Mouse (Mus musculus) 416B (cell line): Measurements from ENCODE around the gene Lipc.
A peak's percentile ranks its signal among the peaks of the same experiment; 100 is the strongest.
"Not testable (repeated sequence)": the region's sequence is repeated elsewhere in the genome, so short reads cannot be mapped to it uniquely, and the experiment has no call there.

Experiments
- DNase-seq: peaks from one replicate; pipeline ENCODE4 v3.0.0; 2011; ENCODE audit warnings: low read depth

The Lipc gene

DNA sequence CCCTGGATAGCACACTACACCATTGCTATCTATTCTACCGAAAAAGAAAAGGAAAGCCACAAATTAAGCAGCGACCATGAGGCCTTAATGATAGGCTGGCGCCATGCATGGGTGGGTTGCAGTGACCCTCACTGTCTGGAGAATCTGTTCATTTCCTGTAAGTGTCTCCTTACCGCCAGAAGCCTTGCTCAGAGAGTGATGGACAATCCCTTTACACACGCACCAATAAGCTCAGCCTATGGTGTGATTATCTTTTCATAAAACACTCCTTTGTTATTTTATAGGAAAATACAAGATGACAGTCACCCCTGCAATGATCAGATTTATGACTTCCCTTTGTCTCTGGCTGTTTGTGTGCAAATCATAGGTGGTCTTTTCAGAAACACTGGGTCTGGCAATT, 92.8 kb downstream of the Lipc start:
- DNase-seq, result no peak

DNA sequence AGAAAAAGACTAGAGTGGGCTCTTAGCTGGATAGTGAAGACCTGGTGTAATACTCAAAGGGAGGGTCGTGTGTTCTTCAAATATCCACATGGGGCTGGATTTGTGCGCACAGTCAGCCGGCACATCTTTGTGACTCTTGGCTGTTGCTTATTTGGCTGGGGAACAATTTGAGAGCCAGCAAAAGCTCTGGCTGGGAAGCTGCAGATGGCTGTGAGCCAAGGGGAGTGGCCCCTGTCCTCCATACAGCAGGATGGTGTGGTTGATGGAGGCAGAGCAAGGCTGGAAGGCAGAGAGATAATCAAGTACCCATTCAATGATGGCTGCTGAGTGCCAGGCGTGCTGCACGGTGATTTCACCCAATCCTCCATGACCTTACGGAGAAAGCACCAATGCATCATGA, 96.2 kb downstream of the Lipc start:
- peak; percentile 48 for DNase-seq

DNA sequence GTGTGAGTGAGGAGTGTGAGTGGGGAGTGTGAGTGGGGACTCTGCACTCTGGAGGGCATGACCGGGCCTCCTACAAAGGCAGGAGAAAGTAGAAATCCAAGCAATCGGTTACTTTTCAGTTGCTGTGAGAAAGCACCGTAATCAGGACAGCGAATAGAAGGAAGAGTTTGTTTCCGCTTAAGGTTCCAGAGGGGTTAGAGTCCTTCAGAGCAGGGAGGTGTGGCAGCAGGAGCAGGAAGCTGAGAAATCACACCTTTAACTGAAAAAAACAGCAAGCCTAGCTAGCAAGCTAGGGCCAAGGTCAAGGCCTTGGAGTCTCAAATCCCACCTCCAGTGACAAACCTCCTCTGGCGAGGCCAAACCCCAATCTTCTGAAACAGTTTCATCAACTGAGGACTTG, 97.1 kb downstream of the Lipc start:
- no peak for DNase-seq

GRCm38 (mm10) chr9:70853081-70853480, 98.9 kb downstream of the Lipc start:
- not testable (repeated sequence) for DNase-seq

DNA sequence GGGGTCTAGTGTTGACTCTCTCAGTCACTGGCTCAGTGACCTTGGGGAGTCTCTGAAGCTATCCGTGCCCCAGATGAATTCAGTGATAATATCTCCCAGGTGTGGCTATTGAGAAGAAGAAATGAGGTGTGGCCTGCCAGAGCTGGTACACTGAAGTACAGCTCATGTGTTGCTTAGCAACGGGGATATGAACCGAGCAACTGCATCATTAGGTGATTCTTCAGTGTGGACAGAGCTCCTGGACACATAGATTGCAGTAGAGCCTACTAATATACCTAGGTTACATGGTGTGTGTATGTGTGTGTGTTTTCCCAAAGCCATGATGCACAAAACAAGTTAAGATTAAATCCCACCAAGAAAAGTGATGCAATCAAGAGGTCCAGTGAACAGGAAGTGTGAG, 100.5 kb downstream of the Lipc start:
- DNase-seq, result peak; percentile 43

DNA sequence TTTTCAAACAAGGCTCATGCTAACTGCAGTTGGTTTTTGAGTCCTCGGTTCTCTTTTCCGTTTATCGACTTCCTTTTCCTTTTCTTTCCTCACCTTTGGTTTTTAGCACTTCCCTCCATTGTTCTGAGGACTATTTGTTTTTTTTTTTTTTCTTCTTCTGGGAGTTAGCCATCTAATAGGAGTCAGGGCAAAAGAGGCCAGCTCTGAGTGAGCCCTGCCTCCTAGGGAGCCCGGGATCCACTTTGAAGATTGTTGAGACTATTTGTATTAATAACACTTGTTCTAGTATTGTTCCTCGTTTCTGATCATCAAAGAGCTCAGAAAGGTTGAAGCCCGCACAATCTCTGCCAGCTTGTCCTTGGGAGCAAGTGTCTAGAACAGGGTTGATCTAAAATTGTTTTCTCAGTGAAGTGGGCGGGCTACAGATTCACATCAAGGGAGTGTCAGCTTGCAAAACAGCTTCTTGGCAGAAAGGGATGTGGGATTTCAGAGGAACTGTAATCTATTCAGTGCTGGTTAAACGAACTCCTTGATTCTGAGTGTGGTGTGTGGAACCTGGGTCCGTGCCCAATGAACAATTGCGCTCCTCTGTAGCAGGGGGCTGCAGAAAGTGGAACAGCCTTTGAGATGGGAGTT, 103.8 kb downstream of the Lipc start:
- peak; percentile 82 for DNase-seq

DNA sequence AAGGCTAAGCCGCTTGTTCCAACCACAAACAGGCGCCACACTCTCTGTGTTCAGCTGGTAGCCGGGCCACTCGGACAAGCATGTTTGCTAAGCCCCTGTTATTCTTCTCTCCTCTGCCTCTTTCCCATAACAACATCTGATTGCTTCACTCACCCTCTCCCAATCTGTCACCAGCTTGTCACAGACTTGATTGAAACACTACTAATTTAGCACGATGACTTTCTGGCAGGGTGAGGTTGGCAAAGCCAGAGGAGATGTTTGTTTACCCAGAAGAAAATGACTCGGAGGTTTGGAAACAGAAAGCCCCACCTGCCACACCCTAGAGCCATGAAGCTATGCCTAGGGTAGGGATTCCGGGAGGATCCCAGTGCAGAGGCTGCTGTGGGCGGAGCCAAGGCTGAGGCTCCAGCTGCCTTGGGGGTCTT, 104.4 kb downstream of the Lipc start:
- peak; percentile 43 for DNase-seq

DNA sequence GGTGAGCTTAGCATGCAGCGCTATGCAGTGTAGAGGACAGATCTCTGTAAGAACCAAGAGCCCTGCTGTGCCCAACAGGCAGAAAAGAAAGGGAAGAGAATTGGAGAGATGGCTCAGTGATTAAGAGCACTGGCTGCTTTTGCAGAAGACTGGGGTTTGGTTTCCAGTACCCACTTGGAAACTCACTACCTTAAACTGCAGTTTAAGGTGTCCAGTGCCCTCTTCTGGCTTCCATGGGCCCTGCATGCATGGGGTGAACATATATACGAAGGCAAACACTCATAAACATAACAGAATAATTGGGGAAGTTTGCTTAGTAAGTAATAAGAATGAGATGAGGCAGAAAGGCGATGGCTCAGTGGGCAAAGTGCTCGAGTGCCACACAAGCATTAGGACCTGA, 108.8 kb downstream of the Lipc start:
- DNase-seq, result peak; percentile 72

DNA sequence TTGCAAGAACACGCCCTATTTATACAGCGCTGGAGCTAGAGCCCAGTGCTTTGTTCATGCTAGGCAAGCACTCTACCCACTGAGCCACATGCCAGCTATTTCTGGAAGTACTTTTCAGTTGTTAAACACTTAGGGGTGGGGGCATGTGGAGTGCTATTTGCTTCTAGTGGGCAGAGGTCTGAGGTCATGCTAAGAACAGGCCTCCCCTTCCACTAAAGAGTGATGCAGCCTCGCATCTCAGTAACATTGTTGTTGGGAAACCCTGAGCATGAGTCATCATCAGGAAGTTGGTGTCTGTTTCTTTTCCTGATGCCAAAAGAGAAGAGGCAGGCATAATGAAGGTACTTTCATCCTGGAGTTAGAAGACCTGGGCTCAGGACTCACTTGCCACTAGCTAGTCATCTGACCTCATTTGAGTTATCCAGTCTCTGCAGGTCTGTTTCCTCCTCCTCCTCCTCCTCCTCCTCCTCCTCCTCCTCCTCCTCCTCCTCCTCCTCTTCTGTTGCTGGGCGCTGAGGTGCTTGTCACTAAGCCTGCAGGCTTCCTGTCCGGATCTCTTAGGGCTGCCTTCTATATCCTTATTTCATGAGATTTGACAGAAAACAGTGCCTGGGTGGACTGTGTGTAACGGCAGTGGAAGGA, 109.6 kb downstream of the Lipc start:
- peak; percentile 98 for DNase-seq

DNA sequence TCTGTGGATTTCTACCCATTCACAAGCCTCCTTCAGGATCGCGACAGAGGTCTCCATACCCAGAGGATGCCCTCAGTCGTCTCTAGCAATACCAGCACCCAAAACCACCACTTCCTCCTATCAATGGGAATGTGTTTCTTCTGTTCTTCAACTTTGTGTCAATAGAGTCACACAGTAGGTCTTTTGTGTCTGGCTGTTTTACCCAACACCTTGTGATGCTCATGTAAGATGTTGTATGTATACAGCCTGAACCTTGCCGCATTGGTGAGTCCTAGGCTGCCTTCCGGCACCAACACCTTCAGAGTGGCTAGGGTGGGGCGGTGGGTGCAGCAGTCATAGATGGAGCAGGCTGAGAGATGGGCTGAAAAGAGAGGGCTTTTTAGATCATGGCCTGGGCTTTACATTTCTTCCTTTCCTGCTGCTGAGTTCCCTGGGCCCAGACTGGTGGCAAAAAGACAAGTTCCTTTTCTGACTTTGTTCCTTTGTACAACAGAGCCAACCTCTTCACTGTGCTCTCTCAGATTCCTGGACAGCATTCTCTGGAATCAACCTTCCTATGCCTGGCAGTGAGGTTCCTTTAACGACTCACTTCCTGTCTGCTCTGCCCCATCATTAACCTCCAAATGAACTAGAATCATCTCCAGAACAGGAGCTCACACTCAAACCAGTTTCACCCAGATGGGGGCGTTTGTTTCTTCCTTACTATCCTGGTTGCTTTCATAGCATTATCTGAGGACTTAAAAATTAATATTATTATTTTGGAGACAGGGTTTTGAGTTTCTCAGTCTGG, 110.4 kb downstream of the Lipc start:
- no peak for DNase-seq

DNA sequence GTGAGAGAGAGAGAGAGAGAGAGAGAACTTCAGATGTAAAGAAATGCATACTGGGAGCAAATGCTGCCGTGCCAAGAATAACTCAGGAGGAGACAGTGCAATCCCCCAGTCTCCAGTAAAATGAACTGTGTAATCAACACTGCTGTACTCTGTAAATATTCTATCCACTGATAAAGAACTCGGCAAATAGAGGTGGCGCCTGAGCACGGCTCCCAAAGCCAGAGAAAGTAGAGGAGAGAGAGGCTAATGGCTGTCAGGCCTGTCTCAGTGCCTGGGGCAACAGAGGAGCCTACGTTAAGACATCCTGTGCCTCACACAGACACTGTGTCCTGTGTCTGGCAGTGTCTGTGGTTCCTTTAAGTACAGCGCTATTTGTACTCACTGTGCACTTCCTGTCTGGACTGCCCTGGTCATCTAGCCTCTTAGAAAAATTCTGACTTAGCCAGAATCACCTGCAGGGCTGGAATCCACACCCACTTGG, 111.1 kb downstream of the Lipc start:
- DNase-seq, result peak; percentile 78

DNA sequence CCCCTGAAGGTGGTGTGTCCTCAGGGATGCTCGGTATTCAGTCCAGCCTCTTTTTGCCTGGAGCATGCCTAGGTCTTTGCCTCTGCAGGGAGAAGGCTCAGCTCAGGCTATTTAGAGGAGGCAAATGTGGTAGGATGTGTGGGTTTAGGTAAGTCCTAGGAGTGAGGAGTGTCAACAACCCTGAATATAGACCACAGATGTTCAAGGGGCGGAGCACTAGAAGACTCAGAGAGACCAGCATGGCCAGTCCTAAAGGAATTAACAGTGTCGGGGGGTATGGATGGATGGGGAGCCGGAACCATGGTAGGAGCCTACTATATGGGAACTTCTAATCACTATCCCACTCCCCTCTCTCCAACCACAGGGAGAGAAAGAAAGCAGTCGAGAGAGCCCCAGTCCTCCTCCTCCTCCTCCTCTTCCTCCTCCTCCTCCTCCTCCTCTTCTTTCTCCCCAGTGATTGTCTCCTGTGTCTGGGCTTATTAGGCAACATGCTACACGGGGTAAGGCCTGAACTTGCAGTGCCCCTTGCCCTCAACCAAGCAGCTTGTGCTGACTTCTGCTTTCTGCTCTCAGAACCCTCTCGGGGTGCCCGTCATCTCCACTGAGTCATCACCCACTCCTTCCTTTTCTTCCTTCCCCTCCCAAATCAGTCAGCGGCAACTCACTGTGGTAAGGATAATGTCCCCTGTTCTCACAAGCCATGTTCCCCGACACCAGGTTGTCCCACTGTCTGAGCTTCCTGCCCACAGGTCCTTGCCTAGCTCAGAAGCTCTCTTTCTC, 113.7 kb downstream of the Lipc start:
- peak; percentile 99 for DNase-seq

- peak; percentile 100 for DNase-seq
Measured at GRCm38 (mm10) chr9:70834730-70835154, 117.3 kb downstream of the Lipc start.

DNA sequence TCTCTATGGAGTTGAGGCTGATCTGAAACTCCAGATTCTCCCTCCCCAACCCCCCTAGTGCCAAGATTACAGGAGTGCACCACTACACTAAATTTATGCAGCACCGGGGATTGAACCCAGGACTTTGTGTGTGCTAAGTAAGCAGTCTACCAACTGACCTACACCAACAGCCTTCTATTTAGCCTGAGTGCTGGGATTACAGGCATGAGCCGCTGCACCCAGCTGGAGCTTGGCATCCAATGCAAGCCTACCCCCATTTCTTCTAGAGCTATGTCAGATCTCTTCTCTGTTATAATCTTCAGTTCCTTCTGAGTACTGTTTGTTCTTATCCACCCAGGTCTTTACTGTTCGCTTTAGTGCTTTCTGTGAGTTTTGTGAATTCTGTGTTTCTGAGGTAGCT, 117.8 kb downstream of the Lipc start:
- no peak for DNase-seq

DNA sequence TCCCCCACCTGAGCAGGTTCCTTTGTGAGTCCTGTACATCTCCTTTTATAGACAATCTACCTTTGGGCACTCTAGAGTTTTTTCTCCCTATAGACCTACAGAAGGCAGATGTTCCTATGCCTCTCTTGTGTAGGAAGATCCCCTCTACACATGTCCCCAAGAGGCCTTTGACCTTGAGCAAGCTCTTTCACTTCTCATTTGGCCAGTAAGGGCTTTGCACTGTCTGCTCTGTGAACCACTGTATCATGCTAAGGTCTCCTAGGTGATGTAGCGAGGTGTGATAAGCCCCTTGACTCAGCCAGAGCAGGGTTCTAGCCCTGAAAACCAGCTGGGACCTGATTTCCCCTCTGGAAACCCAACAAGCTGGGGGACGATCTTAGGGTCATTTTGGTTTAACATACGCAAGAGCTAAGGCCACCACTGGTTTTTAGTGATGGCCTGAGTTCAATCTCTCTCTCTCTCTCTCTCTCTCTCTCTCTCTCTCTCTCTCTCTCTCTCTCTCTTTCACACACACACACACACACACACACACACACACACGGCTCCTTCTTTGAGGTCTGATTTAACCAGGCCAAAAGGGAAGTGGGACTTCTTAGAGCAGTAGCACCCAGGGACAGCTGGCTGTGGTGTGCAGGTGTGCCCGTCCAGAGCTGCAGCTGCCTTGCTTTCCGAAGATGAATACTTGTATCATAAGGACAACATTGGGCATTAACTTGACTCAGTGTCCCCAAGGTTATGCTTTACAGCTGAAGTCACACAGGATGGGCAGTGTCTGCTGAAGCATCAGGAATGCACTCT, 118.7 kb downstream of the Lipc start:
- DNase-seq, result peak; percentile 24

- DNase-seq, result no peak
Measured at GRCm38 (mm10) chr9:70832231-70832630, 119.8 kb downstream of the Lipc start.

DNA sequence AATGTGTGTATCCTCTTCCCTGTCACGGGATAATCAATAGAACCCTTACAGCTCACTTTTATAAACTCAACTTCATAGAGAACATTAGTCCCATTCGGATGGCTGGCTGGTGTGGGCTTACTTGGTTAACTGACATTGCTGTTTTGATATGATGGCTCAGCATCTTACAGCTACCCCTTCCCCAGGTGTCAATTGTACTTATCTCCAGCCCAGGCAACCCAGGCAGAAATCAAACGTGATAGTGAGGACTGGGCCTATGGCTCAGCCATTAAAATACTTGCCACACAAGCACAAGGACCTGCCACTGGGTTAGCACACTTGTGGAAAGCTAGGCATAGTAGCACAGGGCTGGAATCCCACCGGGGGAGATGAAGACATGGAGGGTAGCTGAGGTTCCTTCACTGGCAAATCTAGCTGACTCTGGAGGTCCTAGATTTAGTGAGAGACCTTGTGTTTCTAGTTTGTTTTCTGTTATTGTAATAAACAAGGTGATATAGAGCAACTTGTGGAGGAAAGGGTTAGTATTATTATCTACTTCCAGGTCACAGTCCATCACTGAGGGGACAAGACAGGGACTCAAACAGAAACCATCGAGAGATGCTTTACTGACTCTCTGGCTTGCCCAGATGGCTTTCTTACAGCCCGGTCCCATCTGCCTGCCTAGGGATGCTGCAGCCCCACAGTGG, 121.0 kb downstream of the Lipc start:
- no peak for DNase-seq

- DNase-seq, result peak; percentile 39
Measured at GRCm38 (mm10) chr9:70829784-70830488, 122.1 kb downstream of the Lipc start.

GRCm38 (mm10) chr9:70827911-70828310, 124.1 kb downstream of the Lipc start:
- DNase-seq, result no peak

DNA sequence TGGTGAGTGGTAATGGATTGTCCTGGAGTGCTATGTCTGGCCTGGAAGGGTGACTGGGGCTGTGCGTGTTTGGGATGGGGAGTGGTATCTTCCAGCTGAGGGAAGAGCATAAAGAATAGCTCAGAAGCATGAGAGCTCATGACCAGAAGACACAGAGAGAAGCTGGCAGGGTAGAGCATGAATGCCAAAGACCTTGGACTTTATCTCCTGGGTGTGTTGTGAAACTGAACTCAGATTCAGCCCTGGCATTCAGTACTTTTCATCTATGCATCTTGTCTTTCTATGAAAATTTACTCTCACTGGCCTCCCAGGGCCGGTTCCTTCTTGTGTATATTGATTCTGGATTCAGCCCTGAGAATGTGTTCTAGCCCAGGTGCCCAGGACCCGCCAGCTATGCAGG, 127.9 kb downstream of the Lipc start:
- DNase-seq, result no peak
